Mouse (Mus musculus) heart, adult 2 months (tissue): ENCODE measurements around the gene Nckap5. TPM values are rescaled to one million over a fixed set of nuclear protein-coding genes. Genes with fewer than 3 reads are reported as not detected.

ENCODE experiments used
- DNase-seq, 2 experiments: peaks; one replicate each; pipeline ENCODE4 v3.0.0; 2021
- H3K27ac ChIP-seq: fragments of 200-600 bp; 2 replicates; pipeline ENCODE4 v1.8.1; 2022
- H3K27me3 ChIP-seq: fragments of 200-500 bp; 2 replicates; pipeline ENCODE4 v1.6.1; 2012; ENCODE audit warnings: mild to moderate bottlenecking, low read length, inconsistent platforms, mixed read lengths; ENCODE audit not compliant: control insufficient read depth, insufficient read depth
- H3K36me3 ChIP-seq: fragments of 200-500 bp; 2 replicates; pipeline ENCODE4 v1.6.1; 2012; ENCODE audit warnings: low read length, inconsistent platforms; ENCODE audit not compliant: control insufficient read depth, insufficient read depth
- H3K4me1 ChIP-seq: fragments of 200-500 bp; 2 replicates; pipeline ENCODE4 v1.6.1; 2011; ENCODE audit warnings: low read length; ENCODE audit not compliant: control insufficient read depth, insufficient read depth
- H3K4me3 ChIP-seq: fragments of 200-600 bp; 2 replicates; pipeline ENCODE4 v1.8.1; 2022
- H3K79me2 ChIP-seq: fragments of 200-500 bp; replicated peaks from 2 replicates; pipeline ENCODE4 v1.6.1; 2012; ENCODE audit warnings: mild to moderate bottlenecking, inconsistent platforms, low read length, moderate library complexity, mixed read lengths; ENCODE audit not compliant: control insufficient read depth, insufficient read depth
- H3K9ac ChIP-seq: fragments of 200-500 bp; 2 replicates; pipeline ENCODE4 v1.6.1; 2012; ENCODE audit warnings: low read depth, mild to moderate bottlenecking, control low read depth, inconsistent platforms, low read length, mixed read lengths
- CTCF ChIP-seq: fragments of 200-600 bp; IDR thresholded peaks from 2 replicates; pipeline ENCODE4 v1.8.1; 2022; ENCODE audit warnings: antibody characterized with exemption, mild to moderate bottlenecking, moderate library complexity
- EP300 ChIP-seq: fragments of 200-500 bp; IDR thresholded peaks from 2 replicates; pipeline ENCODE4 v1.6.1; 2011; ENCODE audit warnings: low read depth, low read length, control low read depth; ENCODE audit not compliant: insufficient read depth
- POLR2A ChIP-seq: fragments of 200-500 bp; IDR thresholded peaks from 2 replicates; pipeline ENCODE4 v1.6.1; 2011; ENCODE audit warnings: mild to moderate bottlenecking, low read depth, low read length, control low read depth; ENCODE audit not compliant: insufficient read depth
- WGBS: fragments of 180-500 bp; shearing (Covaris S2); methylation state at CpG from one replicate; pipeline ENCODE4 v1.1.7; 2018; 5-methylcytosine and 5-hydroxymethylcytosine counted together
- intact Hi-C: fragments of 180-260 bp; cut with DNase I; formaldehyde crosslinking; loops from one replicate; pipeline ENCODE4 v1.15.1; 2025
- polyA plus RNA-seq: library from polyadenylated mRNA; depleted of rRNA; stranded (reverse); fragments of >200 nt; gene quantifications from 2 replicates; pipeline ENCODE4 v1.2.3, GENCODE M21; 2012
- total RNA-seq, 2 experiments: library from RNA; stranded (reverse); gene quantifications; 2 replicates each; pipeline ENCODE4 v1.2.3; 2021

Nckap5 gene
- total and polyA plus RNA-seq, 3 experiments, result 2.8 to 9.6 (median 6.0) TPM

- no peak overlapping the region for H3K4me3 ChIP-seq
- 76% methylated on average over 2 of the region's 2 CpGs for WGBS
- H3K36me3 ChIP-seq, result no peaks in the 10 kb centered on the region
- DNase-seq, result no peak
- no peaks in the 10 kb centered on the region for H3K27me3 ChIP-seq
- H3K79me2 ChIP-seq, result no peaks in the 10 kb centered on the region
- intact Hi-C loops, result no loop called here
- no peak overlapping the region for H3K9ac ChIP-seq
- H3K27ac ChIP-seq, result no peak overlapping the region
- TF ChIP-seq POLR2A (no peak), EP300 (no peak), CTCF (no peak)
- H3K4me1 ChIP-seq, result no peaks in the 10 kb centered on the region; the same call in 1 of the 2 replicates
Observed at GRCm38 (mm10) chr1:126673238-126673637, 157.4 kb downstream of the Nckap5 start.

GRCm38 (mm10) chr1:126670507-126670906 lies 160.1 kb downstream of the Nckap5 start:
- no peak overlapping the region for H3K9ac ChIP-seq
- WGBS, result 92% methylated on average over 3 of the region's 3 CpGs
- TF ChIP-seq CTCF (no peak), POLR2A (no peak), EP300 (no peak)
- no peak for DNase-seq
- H3K4me1 ChIP-seq, result no peaks in the 10 kb centered on the region; the same call in 1 of the 2 replicates
- H3K79me2 ChIP-seq, result no peaks in the 10 kb centered on the region
- H3K36me3 ChIP-seq, result no peaks in the 10 kb centered on the region
- intact Hi-C loops, result no loop called here
- H3K4me3 ChIP-seq, result no peak overlapping the region
- H3K27me3 ChIP-seq, result no peaks in the 10 kb centered on the region
- no peak overlapping the region for H3K27ac ChIP-seq

- no peak for TF ChIP-seq EP300
- no peak for TF ChIP-seq CTCF
- TF ChIP-seq POLR2A, result no peak
Observed at GRCm38 (mm10) chr1:126660098-126660999, 170.2 kb downstream of the Nckap5 start.

GRCm38 (mm10) chr1:126658731-126659130 lies 171.9 kb downstream of the Nckap5 start:
- Histone ChIP-seq H3K27ac (no peak overlapping the region), H3K79me2 (no peaks in the 10 kb centered on the region), H3K36me3 (peaks cover 3% of the 10 kb centered on the region; the same call in 1 of the 2 replicates), H3K27me3 (no peaks in the 10 kb centered on the region), H3K9ac (no peak overlapping the region), H3K4me3 (no peak overlapping the region), H3K4me1 (peaks cover 7% of the 10 kb centered on the region)
- TF ChIP-seq POLR2A, result no peak
- no peak for TF ChIP-seq EP300
- TF ChIP-seq CTCF, result no peak
- intact Hi-C loops, result loop anchor here (10.0 kb wide), 1 partner anchor 176 kb away; the partner anchor contains the start of gene Nckap5
- no peak for DNase-seq
- WGBS, result 90% methylated on average over 11 of the region's 11 CpGs

More at GRCm38 (mm10) chr1:126660098-126660999, 170.2 kb downstream of the Nckap5 start:
- Histone ChIP-seq H3K9ac (no peak overlapping the region), H3K79me2 (no peaks in the 10 kb centered on the region), H3K4me3 (no peak overlapping the region), H3K36me3 (peaks cover 3% of the 10 kb centered on the region; the same call in 1 of the 2 replicates), H3K4me1 (peaks cover 4% of the 10 kb centered on the region), H3K27ac (peak overlapping the region; percentile 24; the same call in 1 of the 2 replicates), H3K27me3 (no peaks in the 10 kb centered on the region)
- peak in 1 of 2 experiments; percentile 23 for DNase-seq
- intact Hi-C loops, result no loop called here
- 53% methylated on average over 7 of the region's 7 CpGs for WGBS

GRCm38 (mm10) chr1:126656246-126656645 lies 174.4 kb downstream of the Nckap5 start:
- TF ChIP-seq POLR2A, result no peak
- TF ChIP-seq CTCF, result no peak
- no peak for TF ChIP-seq EP300
- peak in 1 of 2 experiments; percentile 19 for DNase-seq
- Histone ChIP-seq H3K27ac (no peak overlapping the region), H3K79me2 (no peaks in the 10 kb centered on the region), H3K9ac (no peak overlapping the region), H3K4me1 (peaks cover 7% of the 10 kb centered on the region), H3K4me3 (no peak overlapping the region), H3K27me3 (no peaks in the 10 kb centered on the region), H3K36me3 (peaks cover 3% of the 10 kb centered on the region; the same call in 1 of the 2 replicates)
- 66% methylated on average over 2 of the region's 2 CpGs for WGBS
- intact Hi-C loops, result loop anchor here (10.0 kb wide), 1 partner anchor 179 kb away; the partner anchor contains the start of gene Nckap5
